Mouse (Mus musculus) regulatory T cell (primary cell): Measurements from ENCODE around the gene Mta1.

Source experiments
- in situ Hi-C: fragments of 300-600 bp; cut with MboI, MseI; formaldehyde crosslinking; loops from one replicate; pipeline ENCODE4 v1.15.1; 2025; ENCODE audit warnings: high pct_unique_total_duplicates

The Mta1 gene

DNA sequence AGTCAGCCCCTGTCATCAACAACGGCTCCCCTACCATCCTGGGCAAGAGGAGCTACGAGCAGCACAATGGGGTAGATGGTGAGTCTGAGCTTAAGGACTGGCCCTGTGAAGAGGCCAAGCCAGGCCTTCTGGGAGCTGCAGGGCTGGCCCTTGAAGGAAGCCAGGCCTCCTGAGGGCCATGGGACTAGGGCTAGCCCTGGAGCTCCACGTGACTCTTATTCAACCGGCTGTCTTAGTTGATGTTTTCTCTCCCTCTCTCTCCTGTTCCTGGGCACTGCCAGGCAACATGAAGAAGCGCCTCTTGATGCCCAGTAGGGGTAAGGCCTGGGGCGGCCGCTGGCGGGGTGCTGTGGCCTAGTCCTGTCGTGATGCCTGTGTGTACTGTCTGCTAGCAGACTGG, 35.2 kb downstream of the Mta1 start:
- in situ Hi-C loops, result no loop called here

DNA sequence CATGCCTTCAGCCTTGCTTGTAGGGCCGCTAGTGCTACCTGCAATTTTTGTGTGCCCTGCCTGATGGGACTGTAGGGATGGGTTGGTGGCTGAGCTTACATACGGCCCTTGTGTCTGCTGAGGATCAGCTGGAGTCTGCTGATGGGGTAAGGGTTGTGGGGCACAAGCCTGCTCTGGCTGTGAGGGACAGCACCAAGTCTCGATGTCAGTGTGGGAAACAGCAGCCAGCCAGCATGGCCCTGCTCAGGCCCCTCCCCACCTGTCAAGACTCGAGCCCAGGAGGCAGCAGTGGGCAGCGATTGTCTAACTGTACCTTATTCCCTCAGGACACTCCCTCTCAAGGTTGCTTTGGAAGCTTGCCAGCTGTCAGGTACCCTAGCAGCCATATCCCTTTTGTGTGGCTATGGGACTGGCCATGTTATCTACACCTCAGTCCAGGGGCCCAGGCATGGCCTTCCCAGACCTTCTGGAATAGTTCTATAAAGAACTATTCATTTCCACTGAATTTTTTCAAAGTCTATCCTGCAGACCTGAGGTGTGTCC, 35.9 kb downstream of the Mta1 start:
- in situ Hi-C loops, result no loop called here

DNA sequence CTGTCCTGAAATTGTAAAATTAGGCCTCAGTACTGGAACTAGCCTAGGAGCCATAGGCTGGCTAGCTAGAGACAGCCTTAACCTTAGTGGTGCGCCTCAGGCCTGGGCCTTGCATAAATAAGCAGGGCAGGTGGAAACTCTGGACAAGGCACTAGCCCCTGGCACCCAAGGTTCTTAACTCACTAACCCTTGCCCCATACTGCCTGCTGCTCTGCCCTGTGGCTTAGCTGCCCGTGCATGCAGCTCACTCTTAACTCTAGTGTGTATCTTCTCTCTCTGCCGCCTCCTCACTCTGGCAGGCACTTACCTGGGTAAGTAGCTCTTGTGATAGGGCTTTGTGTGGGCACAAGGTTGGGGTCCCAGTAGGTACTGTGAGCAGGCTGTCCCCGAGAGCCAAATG, 36.4 kb downstream of the Mta1 start:
- in situ Hi-C loops, result no loop called here

GRCm38 (mm10) chr12:113135401-113135800, 37.3 kb downstream of the Mta1 start:
- in situ Hi-C loops, result no loop called here

GRCm38 (mm10) chr12:113136492-113137020, 38.5 kb downstream of the Mta1 start:
- in situ Hi-C loops, result no loop called here

DNA sequence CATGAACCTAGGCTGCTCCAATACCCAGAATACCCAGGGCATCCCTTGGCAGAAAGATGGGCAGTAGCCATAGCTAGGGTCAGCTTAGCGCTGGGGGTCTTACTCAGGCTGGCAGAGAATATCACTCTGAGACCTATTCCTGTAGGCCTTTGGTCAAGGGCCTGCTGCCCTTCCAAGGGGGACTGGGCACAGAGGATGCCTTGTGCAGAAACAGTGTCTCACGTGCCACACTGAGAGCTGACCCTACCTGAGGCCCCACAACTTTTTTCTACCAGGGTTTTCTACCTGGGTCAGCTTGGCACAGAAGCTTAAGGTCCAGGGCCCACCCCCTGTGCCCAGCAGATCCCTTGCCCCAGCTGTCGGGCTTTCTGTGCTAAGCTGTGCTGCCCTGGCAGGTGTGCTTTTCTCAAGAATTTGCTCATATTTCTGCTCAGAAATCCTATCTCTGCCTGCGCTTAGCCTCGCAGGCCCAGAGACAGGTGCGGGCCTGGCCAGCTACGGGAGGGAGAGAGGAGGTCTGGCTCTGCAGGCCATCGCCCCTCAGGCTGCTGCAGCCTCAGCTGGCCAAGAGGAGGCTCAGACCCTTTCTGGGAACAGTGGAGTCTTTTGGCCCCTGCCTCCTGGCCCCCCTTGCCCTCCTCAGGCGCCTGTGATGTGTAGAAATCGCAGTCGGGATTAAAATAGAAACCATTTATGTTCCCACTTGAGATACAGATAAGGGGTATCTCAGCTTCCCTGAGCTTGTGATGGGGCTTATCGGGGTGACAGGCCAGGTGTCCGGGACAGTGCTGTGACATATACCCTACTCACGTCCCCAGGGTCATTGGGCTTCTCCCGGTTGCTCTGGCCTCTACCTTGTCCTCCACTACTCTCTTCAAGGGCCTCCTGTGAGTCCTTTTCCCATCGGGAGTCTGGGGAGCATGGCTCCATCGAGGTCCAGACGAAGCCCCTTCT, 39.5 kb downstream of the Mta1 start:
- in situ Hi-C loops, result no loop called here

DNA sequence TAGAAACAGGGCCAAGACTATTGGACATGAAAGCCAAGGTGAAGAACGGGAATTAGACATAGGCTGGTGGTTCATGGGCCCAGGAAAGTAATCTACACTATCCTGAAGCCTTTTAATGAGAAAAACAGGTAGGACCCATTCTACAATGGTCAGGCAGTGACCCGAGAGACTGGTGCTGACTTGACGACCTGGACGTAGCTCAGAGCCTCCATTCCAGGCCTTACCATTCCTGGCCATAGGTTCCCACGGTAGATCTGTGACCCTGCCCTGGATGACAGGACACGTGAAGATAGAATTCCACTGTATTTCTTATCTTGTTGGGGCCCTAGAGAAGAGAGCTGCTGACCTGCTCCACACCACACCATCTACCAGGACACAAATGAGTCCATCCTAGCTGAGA, 40.2 kb downstream of the Mta1 start:
- in situ Hi-C loops, result no loop called here

- in situ Hi-C loops, result no loop called here
Observed at GRCm38 (mm10) chr12:113138901-113139864, 41.1 kb downstream of the Mta1 start.

DNA sequence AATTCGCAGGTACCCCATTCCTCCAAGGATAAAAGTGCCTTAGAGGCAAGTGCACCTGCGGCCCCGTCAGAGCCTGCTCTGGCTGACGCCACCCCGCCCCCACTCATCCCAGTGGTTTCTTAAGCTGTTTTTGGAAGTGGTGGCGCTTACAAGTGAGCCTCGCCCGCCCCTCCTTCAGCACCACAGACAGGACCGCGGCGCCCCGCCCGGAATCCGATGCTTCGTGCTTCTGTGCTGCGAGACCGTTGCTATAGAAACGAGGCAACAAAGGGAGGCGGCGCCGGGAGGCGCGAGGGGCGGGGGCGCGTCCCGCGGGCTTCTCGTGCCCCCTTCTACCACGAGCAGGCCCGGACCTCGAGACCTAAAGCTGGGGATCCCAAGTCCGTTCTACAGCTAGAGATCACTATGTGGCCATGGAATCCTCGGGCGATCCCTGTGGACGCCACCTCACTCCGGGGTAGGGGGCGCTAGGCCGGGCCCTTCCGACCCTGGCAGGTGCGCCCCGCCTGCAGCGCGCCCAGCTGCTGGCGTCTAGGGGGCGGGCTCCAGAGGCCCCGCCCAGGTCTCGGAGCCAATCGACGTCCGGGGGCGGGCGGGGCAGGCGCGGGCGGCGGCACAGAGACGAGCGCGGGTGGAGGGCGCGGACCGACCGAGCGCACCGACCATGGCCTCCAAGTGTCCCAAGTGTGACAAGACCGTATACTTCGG, 42.0 kb downstream of the Mta1 start, which contains the start of gene Crip2:
Crip2 (plus strand) TSS at position 329 of the 708 bp plus-strand sequence.
- in situ Hi-C loops, result no loop called here

GRCm38 (mm10) chr12:113140616-113141411, 42.7 kb downstream of the Mta1 start:
- in situ Hi-C loops, result no loop called here

- in situ Hi-C loops, result no loop called here
Observed at GRCm38 (mm10) chr12:113141531-113141973, 43.5 kb downstream of the Mta1 start.

- in situ Hi-C loops, result no loop called here
Observed at GRCm38 (mm10) chr12:113142021-113142975, 44.2 kb downstream of the Mta1 start.

DNA sequence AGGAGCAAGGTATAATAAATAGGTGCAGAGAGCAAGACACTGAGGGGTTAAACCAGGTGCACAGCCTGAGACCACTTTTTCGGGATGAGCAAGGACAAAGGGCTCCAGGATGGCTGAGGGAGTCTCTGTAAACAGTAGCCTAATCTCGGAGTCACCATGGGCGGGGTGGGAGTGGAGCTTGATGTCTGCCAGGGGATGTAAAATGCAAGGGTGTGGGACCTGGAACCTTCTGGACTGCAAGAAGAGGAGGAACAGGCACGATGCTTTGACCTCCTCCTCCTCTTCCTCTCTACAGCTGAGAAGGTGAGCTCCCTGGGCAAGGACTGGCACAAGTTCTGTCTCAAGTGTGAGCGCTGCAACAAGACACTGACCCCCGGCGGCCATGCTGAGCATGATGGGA, 45.1 kb downstream of the Mta1 start:
- in situ Hi-C loops, result no loop called here

- in situ Hi-C loops, result no loop called here
Observed at GRCm38 (mm10) chr12:113144001-113144756, 46.1 kb downstream of the Mta1 start.

GRCm38 (mm10) chr12:113144886-113145285, 46.8 kb downstream of the Mta1 start:
- in situ Hi-C loops, result loop anchor here (5.0 kb wide), 1 partner anchor 42 kb away; the partner anchor contains the start of gene Tmem121

- in situ Hi-C loops, result loop anchor here (5.0 kb wide), 1 partner anchor 42 kb away; the partner anchor contains the start of gene Tmem121
Observed at GRCm38 (mm10) chr12:113145591-113145990, 47.5 kb downstream of the Mta1 start.

DNA sequence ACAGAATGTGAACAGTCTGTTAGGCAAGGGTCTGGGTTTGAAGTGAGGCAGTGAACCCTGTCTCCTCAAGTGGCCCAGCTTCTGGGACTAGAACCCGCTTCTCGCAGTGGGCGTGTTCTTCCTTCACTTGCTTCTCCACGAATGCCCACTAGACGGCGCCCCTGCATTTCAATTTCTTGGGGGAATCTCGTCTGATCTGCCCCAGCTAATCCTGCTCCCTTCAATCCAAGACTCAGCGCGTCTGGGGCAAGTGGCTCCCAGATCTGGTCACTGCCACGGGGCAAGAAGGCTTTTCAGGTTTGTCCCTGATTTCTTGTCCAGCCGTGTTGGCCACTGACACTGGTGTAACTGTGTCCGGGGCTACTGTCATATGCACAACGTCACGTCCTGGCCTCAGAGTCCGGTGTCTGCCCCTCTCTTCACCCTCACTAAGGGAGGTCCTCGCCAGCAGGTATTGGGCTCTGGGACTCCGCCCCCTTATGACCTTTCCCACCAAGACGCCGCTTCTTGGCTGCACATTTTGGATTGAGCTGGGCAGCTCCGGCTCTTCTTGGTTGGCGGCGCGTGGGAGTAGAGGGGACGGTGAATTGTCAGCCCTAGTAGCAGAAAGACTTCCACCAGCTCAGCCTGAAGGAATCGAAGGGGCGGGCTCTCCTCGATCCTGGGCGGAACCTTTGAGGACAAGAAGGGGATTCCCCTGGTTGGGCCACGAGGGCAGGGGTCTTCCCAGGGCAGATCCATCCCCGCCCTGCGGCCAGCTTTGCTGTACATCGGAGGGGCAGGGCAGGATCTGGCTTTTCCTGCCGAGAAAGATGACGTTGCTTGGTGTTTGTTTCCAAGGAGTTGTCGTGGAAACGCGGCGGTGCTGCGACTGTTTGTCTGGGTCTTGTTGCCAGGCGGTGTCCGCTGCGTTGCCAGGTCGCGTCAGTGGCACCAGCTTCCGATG, 48.3 kb downstream of the Mta1 start, which contains the start of gene Crip1:
Crip1 (plus strand) TSS at position 205 of the 946 bp plus-strand sequence.
- in situ Hi-C loops, result loop anchor here (5.0 kb wide), 1 partner anchor 41 kb away; the partner anchor contains the start of gene Tmem121
